Mouse (Mus musculus): ENCODE measurements around the gene Rgl1. TPM values are rescaled to one million over a fixed set of nuclear protein-coding genes. Genes with fewer than 3 reads are reported as not detected.

Gene Rgl1
- polyA plus RNA-seq, 1 experiment from 2014 or later, result 66.1 TPM

GRCm38 (mm10) chr1:152609547-152609946 lies 156.6 kb downstream of the Rgl1 start:
- Histone ChIP-seq H3K27ac (ENCODE audit: poor library complexity, severe bottlenecking) (peak overlapping the region; percentile 77), H3K4me2 (peak overlapping the region; percentile 11; the same call in 1 of the 2 replicates), H3K4me1 (replicated peaks) (peaks cover 80% of the 10 kb centered on the region), H3K4me3 (no peak overlapping the region), H3K9me3 (replicated peaks) (no peaks in the 10 kb centered on the region), H3K27me3 (replicated peaks) (no peaks in the 10 kb centered on the region), H3K9ac (no peak overlapping the region), H3K36me3 (peaks cover 45% of the 10 kb centered on the region)
- peak; percentile 70; the same call in 1 of the 2 replicates for ATAC-seq (ENCODE audit: insufficient number of reproducible peaks, low FRiP score)
- WGBS, result 29% methylated on average over 10 of the region's 10 CpGs

GRCm38 (mm10) chr1:152609006-152609405 lies 157.1 kb downstream of the Rgl1 start:
- Histone ChIP-seq H3K27ac (ENCODE audit: poor library complexity, severe bottlenecking) (no peak overlapping the region), H3K36me3 (peaks cover 42% of the 10 kb centered on the region), H3K9me3 (replicated peaks) (no peaks in the 10 kb centered on the region), H3K4me3 (no peak overlapping the region), H3K4me1 (replicated peaks) (peaks cover 74% of the 10 kb centered on the region), H3K9ac (no peak overlapping the region), H3K27me3 (replicated peaks) (no peaks in the 10 kb centered on the region), H3K4me2 (no peak overlapping the region)
- ATAC-seq (ENCODE audit: insufficient number of reproducible peaks, low FRiP score), result no peak
- 56% methylated on average over 7 of the region's 7 CpGs for WGBS

- no peak overlapping the region for H3K4me3 ChIP-seq
- no peak overlapping the region for H3K27ac ChIP-seq (ENCODE audit: poor library complexity, severe bottlenecking)
- H3K9me3 ChIP-seq (replicated peaks), result no peaks in the 10 kb centered on the region
- no peak for ATAC-seq (ENCODE audit: insufficient number of reproducible peaks, low FRiP score)
- peaks cover 68% of the 10 kb centered on the region for H3K4me1 ChIP-seq (replicated peaks)
- H3K9ac ChIP-seq, result no peak overlapping the region
- 55% methylated on average over 14 of the region's 14 CpGs for WGBS
- H3K36me3 ChIP-seq, result peaks cover 40% of the 10 kb centered on the region
- H3K4me2 ChIP-seq, result no peak overlapping the region
- no peaks in the 10 kb centered on the region for H3K27me3 ChIP-seq (replicated peaks)
Observed at GRCm38 (mm10) chr1:152607765-152608164, 158.4 kb downstream of the Rgl1 start.

GRCm38 (mm10) chr1:152606727-152607126 lies 159.4 kb downstream of the Rgl1 start:
- ATAC-seq (ENCODE audit: insufficient number of reproducible peaks, low FRiP score), result no peak
- 83% methylated on average over 11 of the region's 11 CpGs for WGBS
- H3K36me3 ChIP-seq, result peaks cover 33% of the 10 kb centered on the region
- H3K27ac ChIP-seq (ENCODE audit: poor library complexity, severe bottlenecking), result 0 out of 2 replicates have a peak overlapping the region, but pooled peaks have one; percentile 47
- H3K9ac ChIP-seq, result no peak overlapping the region
- no peaks in the 10 kb centered on the region for H3K27me3 ChIP-seq (replicated peaks)
- no peaks in the 10 kb centered on the region for H3K9me3 ChIP-seq (replicated peaks)
- H3K4me3 ChIP-seq, result no peak overlapping the region
- peaks cover 64% of the 10 kb centered on the region for H3K4me1 ChIP-seq (replicated peaks)
- no peak overlapping the region for H3K4me2 ChIP-seq

- Histone ChIP-seq H3K4me1 (replicated peaks) (peaks cover 64% of the 10 kb centered on the region), H3K4me2 (no peak overlapping the region), H3K36me3 (peaks cover 31% of the 10 kb centered on the region), H3K9ac (no peak overlapping the region), H3K9me3 (replicated peaks) (no peaks in the 10 kb centered on the region), H3K27me3 (replicated peaks) (no peaks in the 10 kb centered on the region), H3K4me3 (no peak overlapping the region), H3K27ac (ENCODE audit: poor library complexity, severe bottlenecking) (no peak overlapping the region)
- WGBS, result 64% methylated on average over 5 of the region's 5 CpGs
- no peak for ATAC-seq (ENCODE audit: insufficient number of reproducible peaks, low FRiP score)
Observed at GRCm38 (mm10) chr1:152605895-152606625, 160.1 kb downstream of the Rgl1 start.

GRCm38 (mm10) chr1:152604147-152604546 lies 162.0 kb downstream of the Rgl1 start:
- 76% methylated on average over 6 of the region's 6 CpGs for WGBS

GRCm38 (mm10) chr1:152603628-152604027 lies 162.5 kb downstream of the Rgl1 start:
- peaks cover 67% of the 10 kb centered on the region for H3K4me1 ChIP-seq (replicated peaks)
- ATAC-seq (ENCODE audit: insufficient number of reproducible peaks, low FRiP score), result no peak
- H3K27ac ChIP-seq (ENCODE audit: poor library complexity, severe bottlenecking), result no peak overlapping the region
- H3K4me2 ChIP-seq, result no peak overlapping the region
- H3K9ac ChIP-seq, result no peak overlapping the region
- no peaks in the 10 kb centered on the region for H3K27me3 ChIP-seq (replicated peaks)
- H3K4me3 ChIP-seq, result no peak overlapping the region
- 64% methylated on average over 9 of the region's 9 CpGs for WGBS
- peaks cover 26% of the 10 kb centered on the region for H3K36me3 ChIP-seq
- H3K9me3 ChIP-seq (replicated peaks), result no peaks in the 10 kb centered on the region

More at GRCm38 (mm10) chr1:152604147-152604546, 162.0 kb downstream of the Rgl1 start:
- Histone ChIP-seq H3K27me3 (replicated peaks) (no peaks in the 10 kb centered on the region), H3K4me3 (no peak overlapping the region), H3K36me3 (peaks cover 25% of the 10 kb centered on the region), H3K9ac (no peak overlapping the region), H3K4me2 (no peak overlapping the region), H3K4me1 (replicated peaks) (peaks cover 66% of the 10 kb centered on the region), H3K27ac (ENCODE audit: poor library complexity, severe bottlenecking) (no peak overlapping the region), H3K9me3 (replicated peaks) (no peaks in the 10 kb centered on the region)
- no peak for ATAC-seq (ENCODE audit: insufficient number of reproducible peaks, low FRiP score)

GRCm38 (mm10) chr1:152600494-152600893 lies 165.7 kb downstream of the Rgl1 start:
- Histone ChIP-seq H3K36me3 (peaks cover 19% of the 10 kb centered on the region), H3K4me1 (replicated peaks) (peaks cover 58% of the 10 kb centered on the region), H3K4me3 (no peak overlapping the region), H3K9ac (no peak overlapping the region), H3K4me2 (no peak overlapping the region), H3K9me3 (replicated peaks) (no peaks in the 10 kb centered on the region), H3K27ac (ENCODE audit: poor library complexity, severe bottlenecking) (0 out of 2 replicates have a peak overlapping the region, but pooled peaks have one; percentile 39), H3K27me3 (replicated peaks) (no peaks in the 10 kb centered on the region)
- 78% methylated on average over 2 of the region's 2 CpGs for WGBS
- ATAC-seq (ENCODE audit: insufficient number of reproducible peaks, low FRiP score), result no peak

- Histone ChIP-seq H3K9me3 (replicated peaks) (no peaks in the 10 kb centered on the region), H3K27ac (ENCODE audit: poor library complexity, severe bottlenecking) (peak overlapping the region; percentile 74), H3K4me2 (no peak overlapping the region), H3K27me3 (replicated peaks) (no peaks in the 10 kb centered on the region), H3K9ac (no peak overlapping the region), H3K4me1 (replicated peaks) (peaks cover 70% of the 10 kb centered on the region), H3K36me3 (peaks cover 12% of the 10 kb centered on the region), H3K4me3 (no peak overlapping the region)
- no peak for ATAC-seq (ENCODE audit: insufficient number of reproducible peaks, low FRiP score)
- WGBS, result 52% methylated on average over 8 of the region's 8 CpGs
Observed at GRCm38 (mm10) chr1:152599347-152599746, 166.8 kb downstream of the Rgl1 start.

- 41% methylated on average over 5 of the region's 5 CpGs for WGBS
Observed at GRCm38 (mm10) chr1:152594690-152595089, 171.5 kb downstream of the Rgl1 start.

GRCm38 (mm10) chr1:152593831-152594549 lies 172.2 kb downstream of the Rgl1 start:
- H3K4me1 ChIP-seq (replicated peaks), result peaks cover 77% of the 10 kb centered on the region
- 85% methylated on average over 9 of the region's 9 CpGs for WGBS
- no peak overlapping the region for H3K4me2 ChIP-seq
- H3K9me3 ChIP-seq (replicated peaks), result no peaks in the 10 kb centered on the region
- H3K36me3 ChIP-seq, result peaks cover 5% of the 10 kb centered on the region; the same call in 1 of the 2 replicates
- peak overlapping the region; percentile 64 for H3K27ac ChIP-seq (ENCODE audit: poor library complexity, severe bottlenecking)
- no peak overlapping the region for H3K9ac ChIP-seq
- H3K27me3 ChIP-seq (replicated peaks), result no peaks in the 10 kb centered on the region
- ATAC-seq (ENCODE audit: insufficient number of reproducible peaks, low FRiP score), result no peak
- H3K4me3 ChIP-seq, result no peak overlapping the region

More at GRCm38 (mm10) chr1:152594690-152595089, 171.5 kb downstream of the Rgl1 start:
- peak; percentile 68 for ATAC-seq (ENCODE audit: insufficient number of reproducible peaks, low FRiP score)
- Histone ChIP-seq H3K9ac (no peak overlapping the region), H3K9me3 (replicated peaks) (no peaks in the 10 kb centered on the region), H3K36me3 (peaks cover 8% of the 10 kb centered on the region; the same call in 1 of the 2 replicates), H3K27ac (ENCODE audit: poor library complexity, severe bottlenecking) (peak overlapping the region; percentile 64), H3K4me2 (no peak overlapping the region), H3K4me1 (replicated peaks) (peaks cover 77% of the 10 kb centered on the region), H3K27me3 (replicated peaks) (no peaks in the 10 kb centered on the region), H3K4me3 (no peak overlapping the region)
